Mouse (Mus musculus) lung, postnatal 0 days (tissue): Measurements from ENCODE around the gene Padi6.

Experiments
- CTCF ChIP-seq: IDR thresholded peaks from 2 replicates; pipeline ENCODE4 v1.5.1; 2016; ENCODE audit warnings: antibody characterized with exemption, mild to moderate bottlenecking
- EP300 ChIP-seq: IDR thresholded peaks from 2 replicates; pipeline ENCODE4 v1.6.1; 2016; ENCODE audit warnings: antibody characterized with exemption, mild to moderate bottlenecking, control low read depth

- no peak for TF ChIP-seq EP300
- TF ChIP-seq CTCF: no peak
Observed at GRCm38 (mm10) chr4:140775876-140776275, 33.4 kb upstream of the Padi6 start.
